Mouse (Mus musculus) urinary bladder, postnatal 4 days (tissue): ENCODE measurements around the gene Plekho2.

ENCODE experiments used
- DNase-seq, 2 experiments: peaks; one replicate each; pipeline ENCODE4 v3.0.0; 2021 to 2022; ENCODE audit warnings: low spot score in 2 of 2

Gene Plekho2

DNA sequence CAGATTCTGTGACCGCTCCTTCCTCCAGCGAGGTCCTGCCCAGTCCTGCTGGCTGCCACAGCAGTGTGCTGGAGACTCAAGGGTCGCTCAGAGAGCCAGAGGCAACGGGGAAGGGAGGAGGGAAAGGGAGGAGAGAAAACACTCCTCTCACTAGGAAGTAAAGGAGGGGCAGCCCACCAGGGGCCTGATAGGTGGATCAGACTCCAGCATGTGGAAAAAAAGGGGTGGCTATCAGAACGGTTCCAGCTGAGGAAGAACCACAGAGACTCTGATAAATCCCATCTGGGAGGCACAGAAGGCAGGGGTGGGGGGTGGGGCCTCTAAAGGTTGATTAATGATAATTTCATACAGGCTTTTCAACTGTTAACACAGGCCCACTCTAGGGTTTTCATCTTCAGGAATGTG, 24.8 kb downstream of the Plekho2 start:
- peak in 1 of 2 experiments; percentile 56 for DNase-seq

DNA sequence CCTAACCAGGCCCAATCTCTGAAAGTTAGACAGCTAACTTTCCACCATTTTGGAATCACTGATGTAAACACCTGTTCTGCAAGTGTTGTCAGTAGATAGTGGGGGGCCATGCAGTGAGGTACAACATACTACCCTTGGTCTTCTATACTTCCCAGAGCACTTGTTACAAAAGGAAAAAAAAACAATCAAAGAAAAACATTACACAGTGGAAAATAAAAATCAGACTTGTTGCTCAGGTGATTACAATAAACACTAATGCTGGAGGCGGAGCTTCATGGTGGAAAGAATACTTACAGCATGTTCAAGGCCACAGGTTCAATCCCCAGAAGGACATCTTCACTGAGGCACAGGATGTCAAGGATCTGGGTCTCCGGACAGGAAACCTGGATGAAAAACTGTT, 27.1 kb downstream of the Plekho2 start:
- no peak for DNase-seq

DNA sequence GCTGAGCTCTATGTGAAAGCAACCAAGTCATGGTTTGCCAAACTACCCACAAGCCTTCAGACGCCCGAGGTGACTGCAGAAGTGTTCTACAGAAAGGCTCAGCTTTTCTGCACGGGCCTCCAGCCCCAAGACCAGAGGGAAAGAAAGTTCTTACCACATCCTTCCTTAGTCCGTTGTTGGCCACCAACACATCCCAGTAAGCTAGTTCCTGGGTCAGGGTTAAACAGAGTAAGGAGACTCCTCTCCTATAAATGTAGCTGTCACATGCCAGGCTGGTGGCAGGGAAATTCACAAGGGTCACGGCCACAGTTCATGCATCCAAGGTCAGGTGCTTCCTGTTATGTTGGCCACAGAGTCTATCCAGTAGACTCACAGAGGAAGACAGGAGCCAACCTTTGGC, 27.7 kb downstream of the Plekho2 start:
- no peak for DNase-seq

DNA sequence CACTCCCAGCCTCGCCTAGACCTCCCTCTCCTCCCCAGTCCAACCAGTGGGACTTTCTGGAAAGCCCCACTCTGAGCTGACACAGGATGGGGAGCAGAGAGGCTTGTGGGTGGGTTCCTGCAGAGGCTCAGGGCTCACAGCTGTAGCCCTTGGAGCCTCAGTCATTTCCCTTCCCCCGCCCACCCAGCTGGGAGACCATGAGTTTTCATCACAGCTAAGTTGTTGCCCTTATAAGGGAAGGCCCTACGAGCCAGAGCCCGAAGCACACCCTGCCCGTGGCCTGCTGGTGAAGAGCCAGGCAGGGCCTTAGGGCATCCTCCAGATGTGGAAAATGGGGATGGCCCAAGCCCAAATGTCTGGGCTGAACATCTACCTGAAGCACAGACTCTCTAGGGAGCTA, 28.8 kb downstream of the Plekho2 start:
- peak; percentile 83 to 84 for DNase-seq

DNA sequence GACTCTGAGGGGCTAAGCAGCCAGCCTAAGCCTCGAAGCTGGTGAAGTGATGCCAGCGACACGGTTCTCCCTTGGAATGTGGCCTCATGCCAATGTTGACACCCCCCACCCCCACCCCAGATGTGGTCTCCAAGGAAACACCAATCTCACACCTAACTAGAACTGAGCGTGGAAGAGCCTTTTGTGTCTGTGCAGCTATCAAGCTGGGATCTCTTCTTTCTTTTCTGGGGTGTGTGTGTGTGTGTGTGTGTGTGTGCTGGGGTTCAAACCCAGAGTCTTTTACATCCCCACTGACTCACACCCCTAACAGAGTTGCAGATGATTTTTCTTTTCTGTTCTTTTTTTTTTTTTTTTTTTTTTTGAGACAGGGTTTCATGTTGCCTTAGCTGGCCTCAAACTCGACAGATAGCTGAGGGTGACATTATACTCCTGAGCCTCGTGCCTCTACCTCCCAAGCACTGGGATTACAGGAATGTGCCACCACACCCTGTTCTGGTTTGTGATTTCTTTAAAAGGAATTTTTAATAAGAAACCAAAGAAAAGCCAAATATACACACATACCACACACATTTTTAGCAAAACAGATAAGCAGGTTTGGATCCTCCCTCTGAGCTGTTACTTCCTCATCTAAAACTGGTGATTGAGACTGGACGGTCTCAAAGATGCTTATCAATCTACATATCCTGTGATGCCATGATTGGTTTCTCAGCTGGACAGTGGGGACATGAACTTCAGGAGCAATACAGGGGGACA, 29.6 kb downstream of the Plekho2 start:
- DNase-seq, result no peak

DNA sequence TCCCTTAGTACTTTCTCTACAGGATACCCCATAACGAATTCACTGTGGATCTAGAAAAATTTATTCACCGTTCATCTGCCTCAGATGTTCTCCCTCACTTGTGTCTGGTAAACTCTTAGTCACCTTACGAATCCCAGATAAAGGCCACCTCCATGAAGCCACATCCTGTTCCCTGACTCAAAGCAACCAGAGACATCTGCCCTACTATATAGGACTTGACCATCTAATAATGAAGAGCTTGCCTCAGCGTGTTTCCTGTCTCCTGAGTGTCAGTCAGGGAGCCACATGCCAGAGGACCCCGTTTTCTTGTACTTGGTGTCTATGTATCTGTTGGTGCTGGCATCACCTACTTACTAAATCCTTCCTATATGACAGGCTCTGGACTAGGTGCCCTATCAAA, 30.2 kb downstream of the Plekho2 start:
- no peak for DNase-seq

- DNase-seq, result no peak
These were observed 30.7 kb downstream of the Plekho2 start for GRCm38 (mm10) chr9:65549139-65549538.

- DNase-seq, result no peak
These were observed 31.5 kb downstream of the Plekho2 start for GRCm38 (mm10) chr9:65548311-65548710.

- no peak for DNase-seq
These were observed 32.0 kb downstream of the Plekho2 start for GRCm38 (mm10) chr9:65547844-65548243.

DNA sequence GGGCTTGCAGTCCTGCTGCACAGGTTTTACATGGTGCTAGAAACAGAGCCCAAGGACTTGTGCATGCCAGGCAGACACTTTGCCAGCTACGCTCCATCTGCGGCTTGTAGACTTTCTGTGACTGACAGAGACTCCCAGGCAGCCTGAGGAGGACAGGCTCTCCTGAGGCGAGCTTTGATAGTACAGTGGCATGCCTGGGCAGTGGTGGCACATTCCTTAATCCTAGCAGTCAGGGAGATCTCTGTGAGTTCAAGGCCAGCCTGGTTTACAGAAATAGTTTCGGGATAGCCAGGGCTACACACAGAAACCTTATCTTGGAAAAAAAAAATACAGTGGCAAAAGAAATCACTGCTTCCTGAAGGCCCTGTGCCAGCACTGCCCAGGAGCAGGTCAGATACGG, 32.7 kb downstream of the Plekho2 start:
- no peak for DNase-seq

DNA sequence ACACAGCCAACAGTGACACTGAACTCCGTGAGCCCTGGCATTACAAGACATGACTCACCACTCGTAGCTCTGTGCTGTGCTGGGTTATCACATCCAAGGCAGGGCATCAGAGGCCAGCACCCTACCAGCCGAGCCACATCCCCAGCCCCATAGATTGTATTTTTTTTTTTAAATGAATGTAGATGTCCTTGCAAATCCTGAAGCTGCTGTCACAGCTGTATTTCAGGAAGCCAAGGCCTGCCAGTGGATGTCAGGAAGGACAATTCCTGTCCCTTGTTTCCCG, 33.5 kb downstream of the Plekho2 start:
- DNase-seq, result no peak

- DNase-seq, result no peak
These were observed 34.0 kb downstream of the Plekho2 start for GRCm38 (mm10) chr9:65545635-65546412.

DNA sequence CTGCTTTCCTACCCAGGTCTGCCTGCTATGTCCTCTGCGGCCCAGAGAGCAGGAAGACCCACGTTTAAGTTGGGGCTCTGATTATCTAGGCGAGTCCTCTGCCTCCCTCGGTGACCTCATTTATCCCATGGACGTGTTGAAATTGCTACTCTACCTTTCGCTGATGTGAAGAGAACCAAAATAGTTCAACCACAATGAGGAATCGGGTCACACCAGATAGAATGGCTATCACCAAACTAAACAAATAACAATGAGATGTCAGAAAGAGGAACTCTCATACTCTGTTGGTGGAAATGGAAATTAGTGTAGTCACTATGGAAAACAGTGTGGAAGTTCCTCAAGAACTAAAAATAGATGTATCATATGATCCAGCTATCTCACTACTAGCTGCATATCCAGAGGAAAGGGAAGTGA, 37.7 kb downstream of the Plekho2 start:
- no peak for DNase-seq

DNA sequence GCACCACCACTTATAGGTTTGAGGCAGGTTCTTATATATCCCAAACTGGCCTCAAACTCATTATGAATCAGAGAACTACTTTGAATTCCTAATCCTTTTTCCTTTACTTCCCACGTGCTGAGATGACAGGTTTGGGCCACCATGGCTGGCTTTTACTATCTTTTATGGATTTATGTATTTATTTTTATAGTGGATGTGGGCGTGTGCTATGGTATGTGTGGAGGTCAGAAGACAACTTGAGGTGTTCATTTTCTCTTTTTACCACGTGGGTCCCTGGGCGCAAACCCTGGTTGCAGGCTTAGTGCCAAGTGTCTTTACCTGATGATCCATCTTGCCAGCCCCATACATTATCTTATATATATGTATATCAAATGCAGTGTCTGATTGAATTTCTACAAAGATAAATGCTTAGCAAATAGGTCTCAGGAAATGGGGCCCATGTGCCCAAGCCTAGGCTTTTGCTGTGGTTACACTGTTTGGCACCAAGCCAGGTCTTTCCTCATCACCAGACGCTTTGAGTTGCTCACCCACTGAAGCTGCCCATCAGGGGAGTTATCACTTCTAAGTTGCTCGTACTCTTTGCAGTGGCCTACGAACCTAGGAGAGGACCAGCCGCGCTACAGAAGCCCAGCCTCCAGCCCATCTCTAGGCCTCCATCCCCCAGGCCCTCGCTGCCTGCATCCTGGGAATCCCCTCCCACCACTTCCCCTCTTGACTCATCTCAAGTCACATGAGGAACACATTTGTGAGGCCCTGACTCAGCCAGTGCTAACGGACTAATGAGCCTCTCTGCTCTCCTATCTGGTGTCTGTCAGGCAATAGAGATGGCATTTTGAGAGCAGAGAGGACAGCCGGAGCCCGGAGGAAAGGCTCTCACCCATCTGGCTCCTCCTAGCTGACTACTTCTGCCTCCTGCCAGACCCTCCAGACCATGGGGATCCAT, 38.4 kb downstream of the Plekho2 start:
- no peak for DNase-seq

DNA sequence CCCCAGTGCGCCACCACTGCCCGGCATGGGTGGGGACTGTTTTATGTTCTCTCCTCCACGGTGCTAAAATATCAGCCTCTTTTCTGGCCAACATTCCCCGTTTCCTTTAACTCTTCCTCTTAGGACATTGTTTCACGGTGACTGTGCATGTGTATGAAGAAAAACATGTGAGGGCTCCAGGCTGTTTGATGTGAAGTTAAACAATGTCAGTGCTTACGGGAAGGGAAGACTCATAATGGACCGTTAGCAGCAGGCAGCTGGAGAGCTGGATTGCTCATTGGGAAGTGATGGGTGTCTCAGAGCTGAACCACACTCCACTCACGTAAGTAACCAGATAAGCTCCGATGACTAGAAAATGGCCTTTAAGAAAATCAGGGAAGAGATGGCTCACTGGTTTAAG, 40.1 kb downstream of the Plekho2 start:
- no peak for DNase-seq

- DNase-seq, result no peak
These were observed 41.8 kb downstream of the Plekho2 start for GRCm38 (mm10) chr9:65537901-65538630.

DNA sequence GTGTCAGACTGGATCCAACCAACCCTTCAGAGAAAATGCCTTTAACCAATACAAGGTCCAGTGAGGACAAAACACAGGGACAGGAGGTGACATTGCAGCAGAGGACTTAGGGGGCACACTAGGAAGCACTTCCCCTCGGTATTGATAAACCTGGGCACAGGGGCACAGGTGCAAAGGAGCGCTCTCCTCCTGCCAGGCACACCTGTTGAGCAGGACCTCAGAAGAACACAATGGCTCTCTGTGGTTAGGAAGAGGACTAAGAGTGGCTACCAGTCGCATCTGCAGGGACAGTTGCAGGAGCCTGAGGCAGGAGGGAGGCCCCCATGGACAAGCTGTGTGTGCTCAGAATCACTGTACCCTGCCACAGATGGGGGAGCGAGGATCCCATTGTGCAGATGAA, 43.3 kb downstream of the Plekho2 start:
- no peak for DNase-seq

DNA sequence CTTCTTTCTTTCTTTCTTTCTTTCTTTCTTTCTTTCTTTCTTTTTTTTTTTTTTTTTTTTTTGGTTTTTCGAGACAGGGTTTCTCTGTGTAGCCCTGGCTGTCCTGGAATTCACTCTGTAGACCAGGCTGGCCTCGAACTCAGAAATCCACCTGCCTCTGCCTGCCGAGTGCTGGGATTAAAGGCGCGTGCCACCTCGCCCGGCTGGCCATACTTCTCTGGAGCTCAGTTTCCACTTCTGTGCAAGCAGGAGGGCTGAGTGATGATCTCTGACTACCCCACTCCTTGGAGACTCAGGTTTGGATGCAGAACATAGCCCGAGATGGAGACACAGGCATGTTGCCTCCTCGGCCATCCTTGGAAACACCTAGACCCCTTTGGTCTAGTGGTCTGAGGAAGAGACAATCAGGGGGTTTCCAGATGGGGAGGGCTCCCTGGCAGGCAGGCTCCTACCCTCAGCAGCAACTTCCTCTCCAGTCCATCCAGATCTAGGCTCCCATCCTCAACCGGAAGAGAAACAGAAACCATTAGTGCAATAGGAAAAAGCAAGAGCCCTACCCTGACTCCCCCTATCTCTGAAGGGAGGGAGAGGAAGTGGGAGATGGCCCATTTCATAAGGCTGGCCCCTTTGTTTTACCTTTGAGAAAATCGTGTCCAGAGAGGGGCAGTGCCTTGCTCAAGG, 43.9 kb downstream of the Plekho2 start:
- no peak for DNase-seq

GRCm38 (mm10) chr9:65535191-65535722, 44.6 kb downstream of the Plekho2 start:
- DNase-seq, result no peak

DNA sequence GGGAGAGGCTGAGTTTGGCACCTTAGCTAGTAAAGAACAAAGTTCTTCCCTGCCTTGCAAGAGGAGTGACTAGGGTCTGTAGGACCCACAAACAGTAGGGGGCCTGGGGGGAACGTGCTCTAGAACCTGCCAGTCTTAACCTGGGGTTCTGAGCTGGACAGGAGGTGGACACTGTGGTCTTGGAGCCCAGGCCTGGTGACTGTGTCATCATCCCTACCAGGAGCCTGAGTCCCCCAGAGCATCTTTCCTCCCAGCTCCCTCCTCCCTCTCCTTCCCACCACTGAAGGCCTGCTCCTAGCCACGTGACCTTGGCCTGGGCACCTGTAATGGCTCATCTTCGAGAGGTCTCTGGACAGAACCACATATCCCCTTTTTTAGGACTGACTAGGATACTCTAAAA, 45.7 kb downstream of the Plekho2 start:
- DNase-seq, result no peak

GRCm38 (mm10) chr9:65532986-65533385, 46.9 kb downstream of the Plekho2 start:
- DNase-seq, result no peak
